Mouse (Mus musculus) ES-E14 (cell line): ENCODE results near the gene Abca12.

Experiments used
- HCFC1 ChIP-seq: IDR thresholded peaks from 2 replicates; pipeline ENCODE4 v1.6.1; 2012; ENCODE audit warnings: low read length, inconsistent platforms, borderline replicate concordance; ENCODE audit not compliant: insufficient read depth
- MAFK ChIP-seq: IDR thresholded peaks from 2 replicates; pipeline ENCODE4 v1.6.1; 2014; ENCODE audit warnings: mild to moderate bottlenecking, low read depth, low read length, inconsistent platforms; ENCODE audit not compliant: insufficient read depth
- ZNF384 ChIP-seq: IDR thresholded peaks from 2 replicates; pipeline ENCODE4 v1.6.1; 2012; ENCODE audit warnings: low read depth, low read length, inconsistent platforms

- TF ChIP-seq MAFK (no peak), HCFC1 (no peak), ZNF384 (no peak)
Measured at GRCm38 (mm10) chr1:71291917-71292316, 122.8 kb downstream of the Abca12 start.
